Mouse (Mus musculus): Measurements from ENCODE around the gene Wasl.

Wasl gene

DNA sequence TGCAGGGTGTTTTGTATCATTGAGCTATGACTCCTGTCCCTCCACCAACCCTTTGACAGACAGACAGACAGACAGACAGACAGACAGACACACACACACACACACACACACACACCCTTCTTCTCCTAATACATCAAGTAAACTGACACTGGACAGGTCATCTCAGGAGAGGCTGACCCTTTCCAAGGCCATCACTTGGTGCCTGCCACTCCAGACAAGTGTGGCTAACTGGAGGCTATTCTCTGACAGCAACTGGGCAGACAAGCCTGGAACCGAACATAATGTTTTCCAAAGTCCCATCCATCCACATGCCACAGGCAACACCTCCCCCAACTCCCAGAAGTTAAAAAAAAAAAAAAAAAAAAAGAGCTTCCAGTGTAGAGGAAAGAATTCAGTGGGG lies 63.1 kb downstream of the Wasl start:
- no peak for DNase-seq

- no peak for DNase-seq
Observed at GRCm38 (mm10) chr6:24600726-24601125, 64.1 kb downstream of the Wasl start.

DNA sequence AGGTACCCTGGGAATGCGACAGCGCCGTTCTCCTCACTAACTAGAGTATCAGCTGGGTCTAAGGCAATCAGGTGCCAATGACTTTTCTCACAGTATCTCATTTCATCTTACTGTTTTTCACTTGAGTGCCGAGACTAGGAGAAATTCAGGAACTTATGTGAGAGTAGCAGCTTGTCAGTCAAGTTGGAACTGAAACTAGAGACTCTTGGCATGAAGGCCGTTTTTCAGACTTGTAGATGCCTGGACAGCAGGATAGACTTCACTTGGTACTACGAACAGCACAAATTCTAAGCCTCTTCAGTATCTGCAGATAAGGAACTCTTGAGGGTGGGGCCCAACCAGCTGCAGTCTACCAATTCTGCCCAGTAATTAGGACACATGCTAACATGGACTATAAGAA lies 64.7 kb downstream of the Wasl start:
- no peak for DNase-seq

DNA sequence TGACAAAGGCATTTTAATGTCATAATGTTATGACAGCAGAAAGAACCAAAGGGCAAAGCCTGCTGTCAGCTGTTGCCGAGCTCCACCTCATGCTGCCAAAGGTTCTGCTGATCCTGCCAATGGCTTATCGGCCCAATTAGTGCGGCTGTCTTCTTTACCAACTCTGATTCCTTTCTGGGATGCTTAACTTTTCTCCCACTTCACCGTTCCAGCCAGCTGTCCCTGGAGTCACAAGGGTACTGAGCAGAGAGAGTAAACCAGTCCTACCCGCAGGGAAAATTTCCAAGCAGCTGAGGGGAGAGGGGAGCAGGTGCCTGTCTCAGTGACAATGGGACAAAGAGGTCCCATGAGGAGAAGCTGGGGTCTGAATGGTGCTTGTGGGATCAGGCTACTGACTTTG lies 65.2 kb downstream of the Wasl start:
- DNase-seq = no peak

DNA sequence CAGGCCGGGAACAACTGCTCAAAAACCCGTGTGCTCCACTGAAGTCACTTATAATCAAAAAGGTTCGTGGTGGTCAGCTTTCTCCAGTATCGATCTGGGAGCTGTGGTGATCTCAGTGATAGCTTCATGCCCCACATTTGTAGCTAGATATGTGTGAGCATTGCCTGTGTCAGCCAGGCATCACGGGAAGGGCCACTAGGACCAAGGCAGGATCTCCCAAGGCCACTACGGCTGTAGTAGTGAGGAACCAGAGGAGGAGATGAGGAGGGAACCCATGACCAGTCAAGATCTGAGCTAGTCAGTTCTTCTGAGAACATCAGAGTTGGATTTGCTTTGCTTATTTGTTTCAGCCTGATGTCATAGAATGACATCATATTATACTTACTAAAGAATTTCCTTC lies 65.6 kb downstream of the Wasl start:
- no peak for DNase-seq

DNA sequence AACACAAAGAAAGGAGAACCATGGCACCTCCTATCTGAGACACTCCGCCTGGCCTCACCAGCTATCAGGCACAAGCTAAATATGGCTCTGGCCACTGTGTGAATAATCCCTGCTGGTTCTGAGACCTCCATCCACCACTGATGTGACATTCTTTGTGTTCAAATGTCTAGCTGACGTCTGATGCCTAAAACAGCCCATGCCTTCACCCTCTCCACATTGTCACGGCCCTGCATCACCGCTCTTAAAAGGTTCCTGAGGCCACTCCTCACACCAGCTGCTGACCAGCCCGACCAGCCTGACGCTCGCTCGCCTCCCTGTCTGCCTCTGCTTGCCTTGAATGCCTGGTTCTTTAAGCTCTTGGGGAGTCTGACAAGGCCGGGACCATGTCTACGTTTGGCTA lies 67.3 kb downstream of the Wasl start, which contains the start of gene Lmod2:
TSS of gene Lmod2 (plus strand) at position 263 of the 400 bp plus-strand sequence.
- DNase-seq = no peak

- no peak for DNase-seq
Observed at GRCm38 (mm10) chr6:24591525-24592218, 73.1 kb downstream of the Wasl start.

- no peak for DNase-seq
Observed at GRCm38 (mm10) chr6:24590282-24590681, 74.5 kb downstream of the Wasl start.

DNA sequence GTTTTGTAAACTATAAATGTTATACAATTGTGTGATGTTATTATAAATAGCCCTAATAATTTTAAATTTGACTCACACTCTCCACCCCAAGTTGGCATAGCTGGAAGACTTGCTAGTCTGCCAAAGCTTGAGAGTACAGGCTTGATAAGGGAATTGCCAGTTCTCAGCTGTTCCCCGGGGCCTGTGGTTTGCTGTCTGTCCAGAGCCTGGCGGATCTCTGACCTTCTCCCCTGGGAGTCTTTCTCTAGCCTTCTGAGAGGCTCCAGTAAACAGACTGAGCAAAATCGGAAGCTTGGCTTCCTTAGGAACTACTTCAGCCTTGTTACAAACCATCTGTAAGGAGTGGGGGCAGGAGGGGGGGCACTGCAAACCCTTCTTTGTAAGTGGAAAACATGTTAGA lies 77.9 kb downstream of the Wasl start:
- DNase-seq = peak; percentile 65

- DNase-seq = no peak
Observed at GRCm38 (mm10) chr6:24585431-24586310, 79.1 kb downstream of the Wasl start.

- no peak for DNase-seq
Observed at GRCm38 (mm10) chr6:24583456-24583855, 81.4 kb downstream of the Wasl start.

- no peak for DNase-seq
Observed at GRCm38 (mm10) chr6:24573319-24573718, 91.5 kb downstream of the Wasl start.

DNA sequence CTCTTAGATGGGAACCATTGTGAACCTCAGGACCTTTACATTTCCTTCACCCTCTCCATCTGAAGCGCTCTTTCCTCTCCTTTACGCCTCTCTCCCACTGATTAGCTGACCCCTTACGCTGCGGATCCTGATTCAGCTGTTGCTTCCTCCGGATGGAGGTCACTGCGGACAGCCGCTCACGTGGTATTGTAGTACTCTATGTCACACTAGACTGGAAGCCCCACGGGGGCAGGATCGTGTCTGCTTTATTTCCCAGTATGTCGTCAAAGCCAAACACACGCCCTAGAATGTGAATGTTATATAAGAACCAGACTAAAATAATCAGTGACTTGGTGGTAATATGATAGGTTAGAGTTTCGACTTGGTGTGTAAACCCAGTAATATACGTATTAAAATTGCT lies 92.4 kb downstream of the Wasl start:
- no peak for DNase-seq

DNA sequence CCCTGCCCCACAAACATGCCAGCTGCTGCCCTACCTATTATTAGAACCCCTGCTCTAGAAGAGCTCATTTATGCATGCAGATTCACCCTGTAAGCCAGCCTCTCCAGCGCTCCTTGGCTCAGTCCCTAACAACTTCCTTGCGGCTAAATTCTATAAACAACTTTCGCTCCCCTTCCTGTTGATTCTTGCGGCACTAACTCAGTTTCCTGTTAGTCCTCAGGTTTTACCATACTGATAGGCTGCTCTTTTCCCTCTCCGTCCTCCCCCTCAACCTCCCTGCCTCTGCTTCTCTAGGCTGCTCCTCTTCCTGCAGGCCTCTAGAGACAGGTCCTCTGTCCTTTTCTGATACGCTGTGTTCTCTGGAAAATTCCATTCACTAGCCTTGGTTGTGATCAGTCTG lies 93.7 kb downstream of the Wasl start:
- peak; percentile 57 for DNase-seq

- DNase-seq = no peak
Observed at GRCm38 (mm10) chr6:24570278-24570677, 94.5 kb downstream of the Wasl start.

DNA sequence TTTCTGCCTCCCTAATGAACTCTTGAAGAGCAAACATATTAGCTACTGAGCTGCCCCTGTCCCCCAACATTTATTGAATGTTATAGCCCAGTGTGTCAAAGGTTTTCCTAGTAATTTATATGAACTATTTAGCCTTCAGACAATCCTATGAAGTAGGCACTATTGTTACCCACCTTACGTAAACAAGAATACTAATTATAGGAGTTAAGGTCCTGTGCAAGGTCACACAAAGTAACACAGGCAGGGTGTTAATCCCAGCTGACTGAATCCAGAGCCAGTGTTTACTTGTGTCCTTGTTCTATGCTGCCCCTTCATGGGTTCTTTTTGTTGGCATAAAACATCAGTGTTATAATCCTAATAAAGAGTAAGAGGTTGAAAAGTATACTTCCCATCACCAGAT lies 95.1 kb downstream of the Wasl start:
- no peak for DNase-seq

GRCm38 (mm10) chr6:24568963-24569362 lies 95.8 kb downstream of the Wasl start:
- DNase-seq = no peak

DNA sequence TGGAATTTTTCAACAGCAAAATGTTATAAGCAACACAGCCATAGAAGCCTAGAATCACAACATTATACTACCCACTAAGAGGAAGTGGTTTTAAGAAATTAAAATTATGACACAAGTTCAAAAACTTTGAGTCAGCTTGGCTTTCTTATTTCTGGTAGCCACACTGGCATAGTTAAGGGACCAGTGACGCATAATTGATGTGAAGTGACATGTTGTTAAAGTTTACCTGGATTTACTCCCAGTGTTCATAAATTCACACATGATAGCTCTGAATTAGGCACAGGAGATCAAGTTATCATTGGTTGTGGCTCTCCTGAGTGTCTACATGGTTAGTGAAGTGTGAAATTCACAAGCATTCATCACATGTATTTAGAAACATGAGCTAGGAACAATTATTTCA lies 99.9 kb downstream of the Wasl start:
- DNase-seq = no peak

- no peak for DNase-seq
Observed at GRCm38 (mm10) chr6:24564081-24564480, 100.7 kb downstream of the Wasl start.

Data from kidney, adult 9 months (tissue).